Mouse (Mus musculus): ENCODE measurements around the gene Hps3.
"Not testable (repeated sequence)": the region's sequence is repeated elsewhere in the genome, so short reads cannot be mapped to it uniquely, and the experiment has no call there.

The Hps3 gene

DNA sequence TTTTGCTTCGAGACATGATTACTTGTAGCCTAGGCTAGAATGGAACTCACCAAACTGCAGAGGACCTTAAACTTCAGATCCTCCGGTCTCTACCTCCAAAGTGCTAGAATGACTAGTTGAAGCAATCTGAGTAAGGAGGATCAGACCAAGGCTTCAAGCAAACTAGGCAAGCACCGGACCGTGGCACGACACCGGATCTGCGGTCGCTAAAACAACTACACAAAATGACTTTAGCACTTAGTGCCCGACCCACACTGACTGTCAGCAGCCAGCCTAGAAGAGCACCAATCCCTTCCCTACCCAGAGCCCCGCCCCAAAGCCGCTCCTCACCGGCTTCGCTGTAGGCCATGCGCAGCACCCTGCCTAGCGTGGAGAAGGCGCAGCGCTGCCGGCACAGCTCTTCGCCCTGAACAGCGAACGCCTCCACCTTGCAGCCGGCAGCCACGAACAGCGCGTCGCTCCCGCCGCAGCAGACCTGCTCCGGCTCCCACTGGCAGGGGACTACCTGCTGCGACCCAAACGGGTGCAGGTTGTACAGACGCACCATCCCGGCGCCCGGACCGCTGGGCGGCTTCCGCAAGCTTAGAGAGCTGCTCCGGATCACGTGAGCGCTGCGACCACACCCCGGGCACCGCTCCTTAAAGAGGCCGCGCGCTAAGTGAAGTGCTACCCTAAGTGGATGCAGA lies at the start of gene Hps3:
TSS of gene Hps3 (minus strand) at position 597 of the 686 bp plus-strand sequence.
- peak; percentile 91 for DNase-seq (ENCODE audit: low spot score)

DNA sequence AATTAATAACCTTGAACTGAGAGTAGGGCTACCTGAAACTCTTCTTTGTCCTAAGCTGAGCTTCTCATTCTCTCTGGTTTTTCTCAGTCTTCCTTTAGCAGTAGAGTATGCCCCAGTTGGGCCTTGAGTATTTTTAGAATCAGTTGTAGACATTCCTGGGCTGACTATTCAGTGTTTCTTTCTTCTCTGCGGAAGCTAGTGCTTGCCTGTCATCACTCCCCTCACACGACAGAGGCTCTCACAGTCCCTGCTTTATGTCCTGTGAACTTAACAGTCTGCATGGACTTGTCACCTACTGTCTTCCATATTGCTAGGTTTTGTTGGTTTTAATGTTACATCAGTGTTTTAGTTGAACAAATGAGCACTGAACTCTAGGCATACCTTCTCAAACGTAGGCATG lies 47.0 kb upstream of the Hps3 start:
- no peak for DNase-seq (ENCODE audit: low spot score)

DNA sequence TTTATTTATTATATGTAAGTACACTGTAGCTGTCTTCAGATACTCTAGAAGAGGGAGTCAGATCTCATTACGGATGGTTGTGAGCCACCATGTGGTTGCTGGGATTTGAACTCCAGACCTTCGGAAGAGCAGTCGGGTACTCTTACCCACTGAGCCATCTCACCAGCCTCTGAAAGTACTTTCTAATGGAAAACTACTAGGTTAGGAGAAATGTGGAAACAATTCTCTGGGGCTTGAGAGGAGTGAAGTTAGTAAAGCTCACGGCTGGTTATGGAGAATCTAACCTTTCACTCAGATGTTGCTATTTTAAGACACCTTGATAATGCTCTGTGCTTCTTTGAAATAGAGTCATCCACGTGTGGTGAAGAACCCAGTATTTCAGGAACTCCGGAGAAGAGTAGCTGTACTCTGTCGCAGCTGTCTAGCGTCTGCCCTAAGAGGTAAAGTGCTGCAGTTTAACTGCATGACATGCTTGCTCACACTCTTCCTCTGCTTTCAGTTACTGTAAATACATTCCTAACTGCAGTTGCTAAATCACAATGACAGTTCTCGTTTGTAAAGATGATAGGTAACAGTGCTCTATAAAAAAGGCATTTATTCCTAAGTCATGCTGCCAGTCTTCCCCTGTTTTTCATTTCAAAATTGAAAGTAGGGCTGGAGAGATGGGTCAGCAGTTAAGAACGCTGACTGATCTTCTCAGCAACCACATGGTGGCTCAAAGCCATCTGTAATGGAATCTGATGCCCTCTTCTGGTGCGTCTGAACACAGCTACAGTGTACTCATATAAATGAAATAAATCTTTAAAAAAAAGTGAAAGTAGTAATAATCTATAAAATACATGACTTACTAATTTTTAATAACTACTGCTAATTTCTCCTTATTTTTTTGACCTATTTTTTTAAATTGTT lies 41.3 kb upstream of the Hps3 start:
- DNase-seq (ENCODE audit: low spot score), result no peak

DNA sequence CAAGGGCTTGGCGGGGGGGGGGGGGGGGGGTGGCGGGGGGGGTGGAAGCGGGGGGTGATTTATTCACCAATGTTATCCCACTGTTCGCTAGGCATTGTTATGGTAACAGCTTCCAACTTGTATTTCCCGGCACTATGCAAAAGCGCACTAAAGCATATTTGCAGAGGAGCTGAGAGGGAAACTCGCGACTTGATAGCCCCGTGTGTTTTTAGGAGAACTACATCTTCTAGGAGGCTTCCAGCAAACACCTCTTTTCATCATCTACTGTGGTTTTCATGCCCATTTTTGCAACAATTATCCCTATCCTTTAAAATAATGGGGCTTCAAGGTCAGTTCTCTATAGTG lies 23.1 kb upstream of the Hps3 start:
- no peak for DNase-seq (ENCODE audit: low spot score)

DNA sequence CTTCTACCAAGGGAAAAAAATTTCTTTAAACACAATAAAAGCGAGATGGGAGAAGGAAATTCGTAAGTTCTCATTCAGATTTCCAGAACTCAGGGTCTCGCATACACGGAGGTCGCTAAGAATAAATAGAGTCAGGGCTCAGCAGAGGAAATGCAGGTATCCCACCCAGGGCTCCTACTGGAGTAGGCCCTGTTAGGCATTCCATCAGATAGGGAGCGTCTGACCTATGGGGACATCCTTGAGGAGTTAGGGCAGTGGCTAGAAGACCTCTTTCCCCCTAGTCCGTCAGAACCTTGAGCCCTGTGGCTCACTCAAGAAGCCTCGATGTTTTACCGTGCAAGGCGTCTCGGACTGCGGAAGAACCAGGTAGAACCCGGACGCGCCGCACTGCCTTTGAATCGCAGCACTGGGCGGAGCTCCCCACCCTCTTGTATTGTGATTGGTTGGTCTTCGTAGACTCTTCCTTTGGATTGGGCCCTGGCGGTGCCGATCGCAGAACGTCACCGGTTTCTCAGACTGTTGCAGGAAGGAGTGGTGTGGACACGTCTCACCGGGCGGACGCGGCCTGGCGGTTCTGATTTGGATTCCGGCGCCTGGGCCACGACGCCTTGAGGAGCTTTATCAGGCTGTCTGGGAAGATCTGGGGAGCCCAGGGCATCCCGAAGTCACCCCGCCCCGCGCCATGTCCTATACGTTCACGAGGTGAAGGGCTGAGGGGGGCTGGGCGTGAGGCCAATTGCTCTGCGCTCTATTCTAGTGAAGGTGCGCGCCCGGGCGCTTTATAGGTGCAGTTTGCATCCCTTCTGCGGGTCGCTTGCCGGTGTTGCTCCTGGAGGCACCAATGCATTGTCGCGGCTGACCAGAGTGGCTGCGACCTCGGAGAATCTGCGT lies 22.4 kb upstream of the Hps3 start, which contains the start of gene Hltf:
TSS of gene Hltf (plus strand) at position 506 of the 891 bp plus-strand sequence.
- peak; percentile 95 for DNase-seq (ENCODE audit: low spot score)

DNA sequence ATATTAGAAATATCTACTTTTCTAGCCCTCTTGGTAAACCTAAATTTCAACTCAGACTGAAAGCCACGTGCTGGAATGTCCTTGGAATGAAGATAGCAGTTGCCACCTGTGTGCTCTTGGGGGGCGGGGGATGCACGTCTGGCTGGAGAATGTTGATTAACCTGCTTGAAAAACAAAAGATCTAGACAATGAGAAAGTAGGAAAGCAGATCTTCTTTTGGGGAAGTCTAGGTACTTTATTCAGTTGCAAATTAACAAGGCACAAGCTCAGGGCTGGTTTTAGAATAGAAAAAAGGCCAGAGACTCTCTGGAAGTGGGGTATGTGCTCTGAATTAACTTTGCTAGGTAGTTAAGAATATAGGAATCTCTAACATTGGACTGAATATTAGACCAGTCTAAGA lies 9.6 kb upstream of the Hps3 start:
- DNase-seq (ENCODE audit: low spot score), result not testable (repeated sequence)

DNA sequence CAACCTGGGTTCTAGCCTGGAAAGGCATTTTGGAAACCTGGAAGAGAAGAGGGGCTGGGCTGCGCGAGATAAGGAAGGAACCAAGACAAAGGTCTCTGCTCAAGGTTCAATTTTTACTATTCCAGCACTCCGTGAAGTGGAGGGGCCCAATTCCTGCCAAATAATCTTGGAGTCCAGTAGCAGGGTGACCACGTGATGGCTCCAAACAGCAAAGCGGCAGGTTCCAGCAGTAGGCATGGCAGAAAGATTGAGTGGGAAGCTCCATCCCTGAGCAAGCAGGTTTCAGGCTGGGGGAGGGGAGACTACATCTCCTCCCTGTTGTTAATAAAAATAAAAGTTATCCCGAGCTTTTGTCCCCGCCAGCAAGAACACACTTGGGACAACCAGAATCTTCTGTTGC lies 6.3 kb upstream of the Hps3 start:
- not testable (repeated sequence) for DNase-seq (ENCODE audit: low spot score)

DNA sequence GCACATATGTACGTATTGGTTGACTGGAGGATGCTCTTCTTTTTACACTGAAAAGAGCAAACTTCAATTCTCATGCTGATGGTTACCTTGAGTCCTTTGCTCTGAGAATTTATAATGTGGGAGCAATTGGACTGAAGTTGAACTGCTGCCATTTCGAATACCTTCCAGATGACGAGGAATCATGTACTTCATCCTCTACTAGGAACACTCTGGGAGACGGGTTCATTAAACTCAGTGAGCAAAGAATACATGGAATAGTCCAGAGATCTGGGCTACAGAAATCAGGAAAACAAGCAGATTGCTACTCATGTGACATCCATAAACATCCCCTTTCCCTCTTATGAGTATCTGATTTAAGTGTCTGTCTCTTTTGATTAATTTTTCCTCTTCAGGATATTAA lies 954 bp upstream of the Hps3 start:
- no peak for DNase-seq (ENCODE audit: low spot score)

DNA sequence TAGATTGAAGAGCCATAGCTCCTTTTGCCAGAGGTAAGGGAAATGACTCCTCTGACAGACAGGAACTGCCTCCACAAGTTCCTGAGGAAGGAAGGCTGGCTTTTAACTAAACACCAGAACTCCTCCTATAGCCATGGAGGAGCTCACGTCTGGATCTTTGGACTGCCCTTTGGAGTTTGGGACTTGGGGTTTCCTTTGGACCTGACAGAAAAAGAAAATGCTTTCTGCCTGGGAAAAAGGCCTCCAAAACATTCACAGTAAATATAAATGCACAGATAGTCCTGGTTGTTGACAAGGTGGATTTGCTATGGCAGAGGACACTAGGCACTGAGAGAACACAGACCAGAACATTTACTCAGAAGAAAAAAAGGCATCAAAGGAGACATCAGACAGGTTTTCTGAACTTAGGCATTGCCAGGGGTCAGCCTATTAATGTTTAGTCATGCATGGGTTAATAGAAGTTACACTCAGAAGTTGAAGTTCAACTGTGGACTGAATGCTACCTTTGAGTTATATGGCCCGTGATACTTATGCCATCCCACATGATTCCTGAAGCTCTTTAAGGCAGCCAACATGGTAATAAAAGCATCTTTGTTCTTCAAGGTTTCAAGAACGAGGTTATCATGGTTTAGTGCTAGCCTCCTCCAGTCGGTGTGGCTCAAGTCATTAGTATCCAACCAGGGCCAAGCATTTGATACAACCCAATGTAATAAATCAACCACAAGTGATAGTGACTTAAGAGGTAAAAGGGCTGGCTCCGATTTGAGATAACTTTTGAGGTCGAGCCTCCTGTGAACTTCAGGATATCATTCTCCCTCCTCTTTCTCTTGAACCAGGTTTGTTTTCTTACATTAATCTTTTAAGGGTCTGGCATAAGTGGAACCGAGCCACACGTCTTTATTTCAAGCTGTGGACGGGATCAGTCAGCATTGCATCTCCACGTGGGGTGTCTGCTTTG lies 1.1 kb downstream of the Hps3 start:
- DNase-seq (ENCODE audit: low spot score), result no peak

DNA sequence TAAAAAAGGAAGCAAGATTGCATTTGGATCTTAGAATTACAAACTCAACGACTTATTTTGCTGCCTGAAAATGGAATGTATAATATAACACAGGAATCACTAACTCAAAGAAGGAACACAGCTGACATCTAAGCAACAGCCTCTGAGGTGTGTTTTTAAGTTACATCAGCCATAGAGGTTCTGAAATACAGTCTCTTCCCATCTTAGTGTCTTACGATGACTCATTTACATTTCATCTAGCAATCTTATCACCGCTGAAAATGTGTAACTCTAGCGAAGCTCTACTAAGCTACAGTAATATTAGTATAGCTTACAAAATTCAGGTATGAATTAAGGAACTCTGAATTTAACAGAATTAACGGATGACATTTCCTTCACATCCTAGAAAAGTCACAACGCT lies 4.3 kb downstream of the Hps3 start:
- DNase-seq (ENCODE audit: low spot score), result no peak

DNA sequence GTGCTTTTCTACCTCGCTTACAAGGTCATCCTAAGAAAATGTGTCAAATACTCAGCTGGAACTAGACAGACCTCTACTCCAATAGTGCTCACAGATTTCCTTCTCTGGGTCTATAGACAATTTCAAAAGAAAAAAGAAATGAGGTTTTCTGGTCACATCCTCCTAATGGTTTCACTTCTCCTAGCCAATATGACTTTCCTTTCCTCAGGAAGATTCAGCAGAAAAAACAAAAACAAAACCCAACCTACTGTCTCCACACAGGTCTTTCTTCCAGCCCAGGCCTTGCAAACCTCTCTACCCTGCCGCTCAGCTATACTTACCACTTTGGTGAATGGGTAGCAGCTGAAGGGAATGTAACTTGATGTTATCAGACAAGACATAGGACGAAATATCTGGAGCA lies 6.5 kb downstream of the Hps3 start:
- no peak for DNase-seq (ENCODE audit: low spot score)

DNA sequence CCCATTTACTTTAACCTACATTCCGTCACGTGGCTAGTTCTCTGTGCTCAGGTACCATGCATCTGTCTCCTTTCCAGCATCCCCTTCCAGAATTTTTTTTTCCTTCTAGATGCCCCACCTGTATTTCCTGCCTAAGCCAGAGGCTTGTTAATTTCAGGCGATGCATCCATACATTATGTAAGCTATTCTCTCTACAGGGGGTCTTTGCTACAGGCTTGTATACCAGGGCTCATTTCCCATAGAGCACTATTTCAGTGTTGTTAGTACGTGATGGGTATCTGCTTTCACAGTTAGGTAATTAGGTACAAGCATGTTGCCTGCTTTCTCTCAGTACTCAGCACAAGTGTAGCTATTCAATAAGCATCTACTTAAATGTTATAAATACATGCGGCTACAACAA lies 7.3 kb downstream of the Hps3 start:
- no peak for DNase-seq (ENCODE audit: low spot score)

DNA sequence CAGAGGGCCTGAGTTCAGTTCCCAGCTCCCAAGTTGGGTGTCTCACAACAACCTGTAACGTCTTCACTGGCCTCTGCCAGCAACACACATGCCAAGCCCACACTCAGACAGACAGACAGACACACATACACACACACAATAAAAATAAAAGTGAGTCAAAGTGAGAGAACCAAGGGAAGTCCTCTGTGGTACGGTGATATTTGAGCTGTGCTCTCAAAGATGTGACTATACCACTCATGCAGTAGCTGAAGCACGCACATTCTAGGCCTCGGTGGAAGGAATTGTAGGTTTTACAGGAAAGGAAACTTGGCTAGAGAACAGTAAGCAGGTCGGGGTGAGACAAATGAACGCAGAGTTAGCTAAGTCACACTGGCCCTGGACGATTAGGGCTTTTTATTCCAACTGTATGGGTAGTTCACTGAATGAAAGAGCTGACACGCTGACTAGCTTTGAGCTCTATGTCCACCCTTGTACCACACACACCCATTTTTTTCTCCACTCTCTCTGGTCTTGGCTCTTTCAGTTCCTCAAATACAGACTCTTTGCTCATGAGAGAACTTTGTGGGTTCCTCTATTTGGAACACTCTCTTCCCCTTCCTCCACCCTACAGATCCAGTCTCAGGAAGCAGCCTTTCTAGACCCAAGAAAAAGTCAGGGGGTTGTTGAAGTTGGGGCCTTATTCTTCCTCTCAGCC lies 8.0 kb downstream of the Hps3 start:
- DNase-seq (ENCODE audit: low spot score), result no peak

DNA sequence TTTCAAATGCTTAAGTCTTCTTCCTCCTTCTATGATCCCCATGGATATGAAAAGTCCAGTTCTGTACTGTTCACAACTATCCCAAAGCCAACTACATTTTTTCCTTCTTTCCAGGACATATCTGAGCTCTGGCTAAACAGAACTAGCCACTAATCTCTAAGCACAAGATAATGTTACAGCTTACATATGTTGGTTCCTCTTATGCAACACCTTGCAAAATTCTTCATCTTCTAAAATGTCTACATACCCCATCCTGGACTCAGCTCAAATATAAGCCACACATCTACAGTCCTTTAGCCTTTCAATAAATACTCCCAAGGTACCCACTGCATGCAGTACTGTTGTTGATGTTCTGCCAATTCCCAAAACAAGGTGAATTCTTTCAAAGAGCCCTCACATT lies 8.6 kb downstream of the Hps3 start:
- no peak for DNase-seq (ENCODE audit: low spot score)

DNA sequence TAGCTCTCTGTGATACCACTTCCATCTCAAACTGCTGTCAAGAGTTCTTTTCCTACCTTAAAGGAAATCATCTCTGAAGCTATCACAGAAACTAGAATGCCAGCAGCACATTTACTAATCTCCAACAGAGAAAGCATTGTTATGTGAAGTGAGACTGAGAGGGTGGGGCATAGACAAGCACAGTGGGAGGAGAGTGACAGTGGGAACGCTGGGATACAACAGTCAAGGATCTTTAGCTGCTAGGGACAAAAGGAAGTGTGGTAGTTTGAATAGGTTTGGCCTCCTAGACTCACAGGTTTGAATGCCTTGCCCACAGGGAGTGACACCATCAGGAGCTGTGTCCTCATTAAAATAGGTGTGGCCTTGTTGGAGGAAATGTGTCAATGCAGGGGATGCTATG lies 11.3 kb downstream of the Hps3 start:
- DNase-seq (ENCODE audit: low spot score), result no peak

DNA sequence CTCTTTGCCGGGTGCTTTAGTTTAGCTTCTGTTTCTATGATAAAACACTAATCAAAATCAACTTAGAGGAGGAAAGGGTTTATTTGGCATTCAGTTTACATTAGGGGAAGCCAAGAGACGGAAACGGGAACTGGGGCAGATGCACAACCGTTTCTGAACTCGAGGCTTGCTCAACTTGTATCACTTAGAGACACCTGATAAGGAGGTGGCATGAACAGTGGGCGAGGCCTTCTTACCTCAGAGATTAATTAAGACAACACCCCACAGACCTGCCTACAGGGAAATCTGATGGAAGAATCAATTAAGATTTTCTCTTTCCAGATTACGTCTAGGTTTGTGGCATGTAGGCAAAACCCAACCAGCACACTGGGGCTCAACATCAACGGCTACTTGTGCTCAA lies 17.0 kb downstream of the Hps3 start:
- no peak for DNase-seq (ENCODE audit: low spot score)

DNA sequence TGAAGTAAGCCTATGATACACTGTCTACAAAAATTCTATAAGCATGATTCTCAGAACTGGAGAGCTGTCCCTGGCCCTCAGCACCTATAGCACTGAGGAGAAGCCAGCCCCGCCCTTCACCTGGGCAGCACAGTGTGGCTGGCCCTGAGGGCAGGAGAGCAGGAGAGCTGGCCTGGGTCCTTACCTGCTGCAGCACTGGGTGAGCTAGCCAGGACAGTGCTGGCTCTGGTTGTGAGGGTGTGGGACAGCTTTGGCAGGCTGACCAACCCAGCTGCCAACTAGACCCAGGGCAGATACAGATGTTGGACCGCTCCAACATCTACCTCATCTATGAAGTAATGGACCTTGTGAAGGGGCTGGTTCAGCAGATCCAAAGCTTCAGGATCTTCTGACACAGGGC lies 20.7 kb downstream of the Hps3 start:
- no peak for DNase-seq (ENCODE audit: low spot score)

DNA sequence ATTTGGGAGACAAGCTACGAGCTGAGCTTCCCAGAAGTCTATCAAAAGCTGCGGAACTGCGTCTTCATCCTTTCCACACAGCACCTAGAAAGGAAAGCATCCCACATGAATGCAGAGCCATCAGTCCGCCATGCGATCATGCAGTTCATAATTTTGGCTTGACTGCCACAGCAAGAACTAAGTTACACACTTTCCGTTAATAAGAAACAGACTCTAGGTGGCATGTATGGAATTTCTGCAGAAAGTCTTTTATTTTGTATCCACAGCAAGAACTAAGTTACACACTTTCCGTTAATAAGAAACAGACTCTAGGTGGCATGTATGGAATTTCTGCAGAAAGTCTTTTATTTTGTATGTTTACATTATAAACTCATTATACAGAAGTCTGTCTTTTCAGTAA lies 24.2 kb downstream of the Hps3 start:
- not testable (repeated sequence) for DNase-seq (ENCODE audit: low spot score)

DNA sequence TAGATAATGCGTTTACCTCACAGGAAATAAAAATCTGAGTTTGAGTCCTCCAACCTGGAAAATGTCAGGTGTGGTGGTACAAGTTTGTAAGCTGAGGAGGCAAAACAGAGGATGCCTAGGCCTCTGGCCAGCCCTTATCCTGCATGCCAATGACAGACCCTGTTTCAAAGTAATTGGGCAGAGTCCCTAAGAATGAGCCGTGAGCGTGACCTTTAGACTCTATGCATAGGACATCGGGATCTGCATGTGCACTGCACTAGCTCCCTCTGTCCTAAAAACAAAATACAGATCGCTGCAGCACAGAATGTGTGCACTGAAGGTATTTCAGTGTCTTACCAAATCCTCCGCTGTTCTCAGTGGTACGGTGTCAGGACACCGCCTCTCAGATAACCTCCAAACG lies 24.7 kb downstream of the Hps3 start:
- no peak for DNase-seq (ENCODE audit: low spot score)

DNA sequence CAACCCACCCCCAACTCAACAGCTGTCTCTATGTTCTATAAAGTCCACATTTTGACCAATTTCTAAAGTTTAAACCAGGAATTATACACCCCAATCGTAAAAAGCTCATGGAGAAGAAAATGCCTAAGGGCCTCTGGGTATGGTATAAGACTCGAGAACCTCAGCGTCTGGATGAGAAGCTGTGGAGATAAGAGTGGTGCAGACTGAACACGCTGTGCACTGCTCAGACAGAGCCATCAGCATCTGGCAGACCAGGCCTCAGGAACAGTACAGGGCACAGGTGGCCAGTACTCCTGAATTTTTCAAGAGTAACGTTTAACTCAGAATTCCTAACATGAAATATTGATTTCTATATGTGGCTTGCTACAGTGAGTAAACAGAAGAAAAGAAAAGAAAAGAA lies 27.4 kb downstream of the Hps3 start:
- no peak for DNase-seq (ENCODE audit: low spot score)

DNA sequence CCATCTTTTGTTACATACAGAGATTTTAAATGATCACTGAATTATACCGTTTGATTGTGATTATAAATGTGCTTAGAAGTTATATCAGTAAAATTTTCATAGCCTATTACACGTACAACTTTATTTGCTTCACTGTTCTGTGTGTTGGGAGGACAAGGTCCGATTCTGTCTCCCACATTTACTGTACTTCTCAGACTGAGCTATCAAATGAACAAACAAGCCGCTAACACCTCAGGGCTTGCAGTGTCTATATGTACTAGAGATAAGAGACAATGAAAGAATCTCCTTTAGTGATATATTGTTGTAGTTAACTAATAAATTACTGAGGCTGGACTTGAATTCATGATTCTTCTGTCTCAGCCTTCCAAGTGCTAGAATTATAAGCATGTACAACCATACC lies 27.8 kb downstream of the Hps3 start:
- DNase-seq (ENCODE audit: low spot score), result no peak

All from yolk sac, embryonic 10.5 days (tissue).